Mouse (Mus musculus) splenic B cell, adult 2 months (primary cell): Measurements from ENCODE around the gene Ccl17.
A peak's percentile ranks its signal among the peaks of the same experiment; 100 is the strongest.
"Not testable (repeated sequence)": the region's sequence is repeated elsewhere in the genome, so short reads cannot be mapped to it uniquely, and the experiment has no call there.

Experiments used
- DNase-seq: peaks from one replicate; pipeline ENCODE4 v3.0.0-alpha.2; 2011; ENCODE audit warnings: low read depth, low spot score
- H3K27me3 ChIP-seq: 2 replicates; pipeline ENCODE4 v1.6.1; 2012; ENCODE audit warnings: mild to moderate bottlenecking, low read length, moderate library complexity, mixed read lengths; ENCODE audit not compliant: control insufficient read depth, poor library complexity, insufficient read depth, severe bottlenecking
- H3K36me3 ChIP-seq: 2 replicates; pipeline ENCODE4 v1.6.1; 2012; ENCODE audit warnings: mild to moderate bottlenecking, low read length, moderate library complexity, mixed read lengths; ENCODE audit not compliant: control insufficient read depth, poor library complexity, insufficient read depth, severe bottlenecking

The Ccl17 gene

GRCm38 (mm10) chr8:94833901-94834405 lies 23.7 kb downstream of the Ccl17 start:
- not testable (repeated sequence) for H3K36me3 ChIP-seq, DNase-seq, H3K27me3 ChIP-seq

DNA sequence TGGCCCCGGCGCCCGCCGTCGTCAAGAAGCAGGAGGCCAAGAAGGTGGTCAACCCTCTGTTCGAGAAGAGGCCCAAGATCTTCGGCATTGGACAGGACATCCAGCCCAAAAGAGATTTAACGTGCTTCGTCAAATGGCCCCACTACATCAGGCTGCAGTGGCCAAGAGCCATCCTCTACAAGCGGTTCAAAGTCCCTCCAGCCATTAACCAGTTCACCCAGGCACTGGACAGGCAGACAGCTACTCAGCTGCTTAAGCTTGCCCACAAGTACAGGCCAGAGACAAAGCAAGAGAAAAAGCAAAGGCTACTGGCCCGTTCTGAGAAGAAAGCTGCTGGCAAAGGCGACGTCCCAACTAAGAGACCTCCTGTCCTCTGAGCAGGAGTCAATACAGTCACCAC lies 25.5 kb downstream of the Ccl17 start:
- not testable (repeated sequence) for DNase-seq, H3K27me3 ChIP-seq, H3K36me3 ChIP-seq

- no peaks in the 10 kb centered on the region for H3K27me3 ChIP-seq
- DNase-seq, result no peak
- no peaks in the 10 kb centered on the region for H3K36me3 ChIP-seq
Measured at GRCm38 (mm10) chr8:94836456-94837240, 26.4 kb downstream of the Ccl17 start.

DNA sequence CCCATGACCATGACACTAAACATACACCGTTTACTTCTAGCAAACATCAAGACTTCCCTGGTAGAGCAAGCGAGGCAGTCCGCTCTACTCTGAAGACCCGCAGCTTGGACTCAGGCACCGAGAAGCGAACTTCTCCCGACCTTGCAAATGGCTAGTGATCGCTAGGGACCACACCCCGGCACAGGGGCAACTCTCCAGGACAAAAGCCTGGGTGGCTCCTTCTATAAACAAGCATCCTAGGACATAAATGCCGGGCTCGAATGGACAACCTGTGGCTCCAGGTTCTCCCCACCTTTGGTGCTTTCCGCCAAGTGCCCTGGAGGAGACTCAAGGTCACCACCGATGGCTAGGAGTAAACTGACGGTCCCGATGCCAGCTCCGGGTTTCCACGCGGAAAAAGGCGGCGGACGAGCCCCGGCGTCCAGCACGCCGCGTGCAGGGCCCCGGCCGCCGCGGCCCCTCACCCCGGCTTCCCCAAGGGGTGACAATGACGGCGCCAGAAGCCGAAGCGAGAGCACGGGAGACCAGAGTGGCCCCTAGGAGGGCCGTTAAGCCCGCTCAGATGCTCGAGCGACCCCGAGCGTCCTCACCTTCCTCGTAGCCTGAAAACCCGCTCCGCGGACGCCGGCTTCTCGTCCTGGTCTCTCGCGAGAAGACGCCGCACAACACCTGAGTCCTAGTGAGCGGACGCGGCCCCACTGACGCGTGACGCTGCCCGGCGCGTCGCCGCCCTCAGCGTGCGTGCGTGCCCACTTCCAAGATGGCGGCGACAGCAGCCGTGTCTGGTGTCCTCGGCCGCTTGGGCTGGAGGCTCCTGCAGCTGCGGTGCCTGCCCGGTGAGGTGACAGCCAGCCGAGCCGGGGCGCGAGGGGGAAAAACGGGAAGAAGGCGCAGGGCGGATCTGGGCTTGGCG lies 27.7 kb downstream of the Ccl17 start, which contains the start of the genes Coq9 and Ciapin1:
Gene Coq9 (plus strand): TSS at position 660 of the 913 bp plus-strand sequence.
Gene Ciapin1 (minus strand): TSS at position 697 of the 913 bp plus-strand sequence.
- DNase-seq, result peak; percentile 96
- Histone ChIP-seq H3K36me3 (no peaks in the 10 kb centered on the region), H3K27me3 (no peaks in the 10 kb centered on the region)

GRCm38 (mm10) chr8:94838600-94838999 lies 28.3 kb downstream of the Ccl17 start:
- no peaks in the 10 kb centered on the region for H3K27me3 ChIP-seq
- peak; percentile 62 for DNase-seq
- no peaks in the 10 kb centered on the region for H3K36me3 ChIP-seq

- peaks cover 2% of the 10 kb centered on the region for H3K36me3 ChIP-seq
- DNase-seq, result no peak
- H3K27me3 ChIP-seq, result no peaks in the 10 kb centered on the region
Measured at GRCm38 (mm10) chr8:94841183-94841582, 30.9 kb downstream of the Ccl17 start.

- peaks cover 7% of the 10 kb centered on the region; the same call in 1 of the 2 replicates for H3K36me3 ChIP-seq
- DNase-seq, result no peak
- no peaks in the 10 kb centered on the region for H3K27me3 ChIP-seq
Measured at GRCm38 (mm10) chr8:94850049-94850448, 39.8 kb downstream of the Ccl17 start.

DNA sequence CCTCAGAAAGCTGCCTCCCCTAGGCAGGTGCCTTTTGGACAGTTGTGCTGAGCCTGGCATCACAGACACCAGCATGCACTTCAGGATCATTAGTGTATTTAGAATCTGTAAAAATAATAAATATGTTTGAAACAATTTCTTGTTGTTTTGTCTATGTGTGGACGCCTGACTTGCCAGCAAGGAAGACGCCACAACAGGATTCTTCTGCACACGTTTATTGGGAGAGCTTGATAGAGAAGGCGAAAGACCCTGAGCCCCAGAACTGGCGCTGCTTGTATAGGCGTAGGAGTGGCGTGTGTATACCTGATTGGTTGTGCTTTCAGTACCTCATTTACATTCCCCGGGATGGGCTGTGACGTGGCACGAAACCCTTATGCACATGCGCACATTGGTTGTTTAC lies 44.5 kb downstream of the Ccl17 start:
- not testable (repeated sequence) for DNase-seq, H3K27me3 ChIP-seq, H3K36me3 ChIP-seq

- H3K36me3 ChIP-seq, result no peaks in the 10 kb centered on the region
- no peaks in the 10 kb centered on the region for H3K27me3 ChIP-seq
- DNase-seq, result no peak
Measured at GRCm38 (mm10) chr8:94857011-94857345, 46.7 kb downstream of the Ccl17 start.

DNA sequence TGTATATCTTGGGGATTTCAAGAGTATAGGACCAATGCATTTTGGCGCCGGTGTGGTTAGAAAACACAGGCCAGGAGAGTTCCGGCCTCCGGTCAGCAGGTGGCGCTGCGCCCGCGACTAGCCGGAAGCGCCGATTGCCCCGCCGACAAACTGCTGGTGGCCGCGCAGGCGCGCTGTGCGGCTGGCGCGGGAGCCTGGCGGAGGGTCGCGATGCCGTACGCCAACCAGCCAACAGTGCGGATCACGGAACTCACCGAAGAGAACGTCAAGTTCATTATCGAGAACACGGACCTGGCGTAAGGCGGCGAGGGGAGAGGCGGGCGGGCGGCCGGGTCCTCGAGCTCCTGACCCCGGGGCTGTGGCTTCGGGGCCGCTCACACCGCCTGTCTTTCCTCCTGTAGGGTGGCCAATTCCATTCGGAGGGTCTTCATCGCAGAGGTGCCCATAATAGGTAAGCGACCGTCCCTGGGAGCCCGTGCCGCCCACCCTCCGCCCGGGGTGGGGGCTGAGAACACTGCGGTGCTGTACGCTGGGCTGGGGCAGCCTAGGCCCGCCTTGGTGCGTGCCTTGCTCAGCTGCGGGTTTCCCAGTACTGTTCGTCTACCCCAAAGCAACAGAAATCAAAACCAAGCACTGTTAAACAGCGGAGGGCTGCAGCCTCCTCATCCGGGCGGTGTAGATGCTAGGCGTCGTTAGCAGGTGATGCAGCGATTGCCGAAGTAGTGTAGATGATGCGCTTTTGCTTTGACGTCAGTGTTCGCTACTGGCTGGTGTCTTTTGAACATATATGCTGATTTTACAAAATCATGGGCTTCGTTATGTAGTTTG lies 47.3 kb downstream of the Ccl17 start, which contains the start of gene Polr2c:
Gene Polr2c (plus strand): TSS at position 105 of the 828 bp plus-strand sequence.
- H3K36me3 ChIP-seq, result 0 out of 2 replicates have a peak, but pooled peaks cover 2% of the 10 kb centered on the region
- peak; percentile 91 for DNase-seq
- H3K27me3 ChIP-seq, result no peaks in the 10 kb centered on the region

DNA sequence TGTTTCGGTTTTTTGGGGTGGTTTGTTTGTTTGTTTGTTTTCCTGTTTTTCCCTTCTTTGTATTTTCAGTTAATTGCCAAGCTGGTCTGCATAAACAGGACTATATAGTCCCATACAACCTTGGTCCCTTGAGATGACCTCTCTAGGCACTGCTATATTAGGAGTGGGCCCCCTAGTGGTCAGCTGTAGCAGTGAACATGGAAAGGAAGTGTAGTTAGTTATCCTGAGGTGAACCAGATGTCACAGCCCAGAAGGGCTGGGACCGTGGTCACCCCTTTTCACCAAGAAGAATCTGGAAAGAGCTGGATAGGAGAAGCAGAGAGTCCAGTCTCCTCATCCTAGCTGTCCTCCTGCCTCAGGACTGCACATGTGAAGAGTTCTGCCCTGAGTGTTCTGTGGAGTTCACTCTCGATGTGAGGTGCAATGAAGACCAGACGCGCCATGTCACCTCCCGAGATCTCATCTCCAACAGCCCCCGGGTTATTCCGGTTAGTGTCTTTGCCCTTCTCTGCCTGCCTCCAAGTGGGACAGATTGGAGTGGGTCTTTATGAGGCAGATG lies 51.2 kb downstream of the Ccl17 start:
- Histone ChIP-seq H3K27me3 (no peaks in the 10 kb centered on the region), H3K36me3 (peaks cover 5% of the 10 kb centered on the region; the same call in 1 of the 2 replicates)
- DNase-seq, result peak; percentile 81
